ENCODE assay signal across 17 mouse cellular contexts in genomic region chr10:94409661-94410060, GRCm38 (mm10).
DNase-seq lines count a peak whose midpoint lies in the region; TF ChIP-seq lines count a peak whose summit lies in the region.
"Had no signal": no experiment of that assay in that cellular context is flagged by ENCODE, and none has a peak within 500 bp of the region (broad histone marks: within the 10 kb centered on the region; RNA-seq: fewer than 3 reads in every experiment).

No protein-coding gene starts in this region.

- no peak overlapping the region for H3K4me3 ChIP-seq in gastrocnemius, adult 2 months

- intact Hi-C loops in gastrocnemius, adult 2 months (cut with DNase I) = loop anchor here (1.0 to 10.0 kb wide), 4 partner anchors 53 to 545 kb away; no protein-coding TSS in a partner anchor
- intact Hi-C loops in gastrocnemius, postnatal 36 days (cut with DNase I) = loop anchor here (2.0 to 5.0 kb wide), 3 partner anchors 48 to 199 kb away; no protein-coding TSS in a partner anchor

- TF ChIP-seq CTCF in gastrocnemius, adult 2 months (IDR thresholded peaks at IDR 0.05) = no peak

- peak overlapping the region; percentile 80; the same call in 1 of the 2 replicates for H3K27ac ChIP-seq in gastrocnemius, adult 2 months
- H3K27ac ChIP-seq: midbrain, embryonic 13.5 days had no signal

- no peak for DNase-seq in gastrocnemius, adult 2 months
- no peak for DNase-seq in gastrocnemius, postnatal 36 days
- DNase-seq in layer of hippocampus, adult 18-20 months (ENCODE audit: low spot score in 2 of 2) = peak; percentile 45 to 75
- no peak for DNase-seq in layer of hippocampus, adult 9-10 months (ENCODE audit: low spot score)
- peak; percentile 74 for DNase-seq in right cerebral cortex, adult 18-20 months
- no peak for DNase-seq in right cerebral cortex, postnatal 4 days
- no peak for DNase-seq in thymus, postnatal 36 days
- DNase-seq: adrenal gland, postnatal 14 days; cerebellum, adult 11 months; cerebellum, postnatal 14 days; gastrocnemius, postnatal 10 days; heart, adult 18-20 months; kidney, postnatal 25 days; liver; lung, postnatal 10 days; thymus, postnatal 14 days had no signal

Comparison
In these comparisons a context has a peak if more than half of its experiments do, and no peak if none do; other contexts are left out.
1. DNase-seq: peak in layer of hippocampus, adult 18-20 months (2 of 2) and right cerebral cortex, adult 18-20 months (single experiment); none in gastrocnemius, adult 2 months (single experiment), gastrocnemius, postnatal 36 days (0 of 2), layer of hippocampus, adult 9-10 months (single experiment), right cerebral cortex, postnatal 4 days (single experiment) and thymus, postnatal 36 days (0 of 2).